Mouse (Mus musculus) hindbrain, embryonic 10.5 days (tissue): ENCODE measurements around the gene Tssk6. TPM values are rescaled to one million over a fixed set of nuclear protein-coding genes. Genes with fewer than 3 reads are reported as not detected.

ENCODE experiments used
- DNase-seq: peaks from one replicate; pipeline ENCODE4 v3.0.0-alpha.2; 2017; ENCODE audit warnings: low spot score
- H3K27ac ChIP-seq: fragments of 300-500 bp; sonication (generic); 2 replicates; pipeline ENCODE4 v1.5.1; 2016; ENCODE audit warnings: mild to moderate bottlenecking, moderate library complexity
- H3K27me3 ChIP-seq: fragments of 300-500 bp; sonication (generic); 2 replicates; pipeline ENCODE4 v1.6.1; 2016; ENCODE audit warnings: mild to moderate bottlenecking; ENCODE audit not compliant: poor library complexity, insufficient read depth, severe bottlenecking
- H3K36me3 ChIP-seq: fragments of 300-500 bp; sonication (generic); 2 replicates; pipeline ENCODE4 v1.6.1; 2016; ENCODE audit warnings: mild to moderate bottlenecking, moderate library complexity
- H3K4me1 ChIP-seq: fragments of 300-500 bp; sonication (generic); replicated peaks from 2 replicates; pipeline ENCODE4 v1.6.1; 2016; ENCODE audit warnings: mild to moderate bottlenecking
- H3K4me3 ChIP-seq: fragments of 300-500 bp; sonication (generic); 2 replicates; pipeline ENCODE4 v1.5.1; 2016; ENCODE audit warnings: mild to moderate bottlenecking, moderate library complexity
- H3K9me3 ChIP-seq: fragments of 300-500 bp; sonication (generic); 2 replicates; pipeline ENCODE4 v1.6.1; 2016; ENCODE audit warnings: mild to moderate bottlenecking, moderate library complexity
- WGBS: fragments of 180-500 bp; shearing (Covaris S2); methylation state at CpG from one replicate; pipeline ENCODE4 v1.1.7; 2016; 5-methylcytosine and 5-hydroxymethylcytosine counted together
- polyA plus RNA-seq: library from polyadenylated mRNA; unstranded; fragments of >200 nt; fragmentation: Nextera tagmentation; extraction: Ambion mirVana; gene quantifications from 2 replicates; pipeline ENCODE4 v1.2.1, GENCODE M21; 2016

Gene Tssk6
- polyA plus RNA-seq, 1 experiment from 2014 or later = 4.8 TPM

GRCm38 (mm10) chr8:69888902-69889301 lies 13.1 kb upstream of the Tssk6 start:
- Histone ChIP-seq H3K36me3 (peaks cover 20% of the 10 kb centered on the region), H3K4me1 (peaks cover 67% of the 10 kb centered on the region), H3K27me3 (peaks cover 85% of the 10 kb centered on the region), H3K27ac (no peak overlapping the region), H3K4me3 (peak overlapping the region; percentile 38), H3K9me3 (no peaks in the 10 kb centered on the region)
- 5% methylated on average over 32 of the region's 32 CpGs for WGBS
- DNase-seq = peak; percentile 34

DNA sequence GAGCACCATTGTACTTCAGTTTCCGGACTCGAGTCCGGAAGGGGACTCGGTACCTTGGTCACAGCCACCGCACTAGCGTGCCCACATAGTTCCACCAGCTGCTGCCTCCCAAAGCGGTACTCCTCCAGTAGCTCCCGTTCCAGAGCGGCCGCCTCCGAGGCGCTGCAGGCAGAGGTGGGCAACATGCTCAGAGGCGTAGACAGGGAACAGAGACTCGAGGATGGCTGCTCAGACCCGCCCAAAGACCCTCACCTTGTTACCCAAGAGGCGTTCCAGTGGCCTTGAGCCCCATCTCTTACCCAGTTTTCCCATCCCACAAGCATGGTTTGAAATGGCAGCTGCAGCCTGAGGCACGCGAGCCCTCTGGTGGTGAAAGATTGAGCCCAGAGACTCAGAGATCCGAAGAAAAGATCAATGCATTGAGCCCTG lies 11.2 kb upstream of the Tssk6 start:
- WGBS = 31% methylated on average over 19 of the region's 19 CpGs
- Histone ChIP-seq H3K4me3 (peak overlapping the region; percentile 16; the same call in 1 of the 2 replicates), H3K9me3 (no peaks in the 10 kb centered on the region), H3K27me3 (peaks cover 66% of the 10 kb centered on the region), H3K27ac (0 out of 2 replicates have a peak overlapping the region, but pooled peaks have one; percentile 18), H3K36me3 (peaks cover 38% of the 10 kb centered on the region), H3K4me1 (peaks cover 86% of the 10 kb centered on the region)
- DNase-seq = peak; percentile 70

GRCm38 (mm10) chr8:69893863-69894262 lies 8.1 kb upstream of the Tssk6 start:
- Histone ChIP-seq H3K36me3 (peaks cover 67% of the 10 kb centered on the region), H3K4me1 (peaks cover 84% of the 10 kb centered on the region), H3K4me3 (no peak overlapping the region), H3K27me3 (peaks cover 36% of the 10 kb centered on the region), H3K9me3 (no peaks in the 10 kb centered on the region), H3K27ac (no peak overlapping the region)
- DNase-seq = peak; percentile 75
- 40% methylated on average over 17 of the region's 17 CpGs for WGBS

DNA sequence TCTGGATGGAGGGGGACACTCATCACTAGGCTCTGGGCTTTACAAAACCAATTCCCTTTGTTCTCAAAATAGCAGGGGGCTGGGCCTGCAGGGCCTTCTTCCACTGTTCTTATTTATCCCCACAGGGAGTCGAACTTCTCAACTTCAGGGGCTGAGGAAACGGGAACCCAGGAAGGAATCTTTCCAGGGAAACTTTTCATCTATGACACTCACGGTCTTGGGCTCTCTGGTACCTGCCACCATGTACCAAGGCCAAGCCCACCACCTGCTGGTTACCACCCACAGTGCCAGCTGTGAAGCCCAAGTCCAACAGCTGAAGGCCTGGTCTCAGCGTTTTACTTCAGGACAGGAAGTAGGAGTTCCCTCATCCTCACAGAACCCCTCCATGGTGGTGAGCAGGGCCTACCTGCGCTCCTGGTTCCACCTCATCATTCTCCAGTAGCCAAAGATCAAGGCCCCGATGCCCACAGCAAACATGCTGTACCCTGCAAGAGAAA lies 7.1 kb upstream of the Tssk6 start:
- WGBS = 50% methylated on average over 6 of the region's 6 CpGs
- no peak overlapping the region for H3K4me3 ChIP-seq

GRCm38 (mm10) chr8:69895772-69896451 lies 6.1 kb upstream of the Tssk6 start:
- DNase-seq = no peak
- peaks cover 76% of the 10 kb centered on the region for H3K36me3 ChIP-seq
- H3K27me3 ChIP-seq = peaks cover 15% of the 10 kb centered on the region
- H3K4me1 ChIP-seq = peaks cover 91% of the 10 kb centered on the region
- no peak overlapping the region for H3K27ac ChIP-seq
- 74% methylated on average over 4 of the region's 4 CpGs for WGBS
- H3K9me3 ChIP-seq = no peaks in the 10 kb centered on the region
- no peak overlapping the region for H3K4me3 ChIP-seq

More for the DNA sequence above, 7.1 kb upstream of the Tssk6 start:
- Histone ChIP-seq H3K27me3 (peaks cover 25% of the 10 kb centered on the region), H3K36me3 (peaks cover 77% of the 10 kb centered on the region), H3K27ac (no peak overlapping the region), H3K4me1 (peaks cover 84% of the 10 kb centered on the region), H3K9me3 (no peaks in the 10 kb centered on the region)
- no peak for DNase-seq

DNA sequence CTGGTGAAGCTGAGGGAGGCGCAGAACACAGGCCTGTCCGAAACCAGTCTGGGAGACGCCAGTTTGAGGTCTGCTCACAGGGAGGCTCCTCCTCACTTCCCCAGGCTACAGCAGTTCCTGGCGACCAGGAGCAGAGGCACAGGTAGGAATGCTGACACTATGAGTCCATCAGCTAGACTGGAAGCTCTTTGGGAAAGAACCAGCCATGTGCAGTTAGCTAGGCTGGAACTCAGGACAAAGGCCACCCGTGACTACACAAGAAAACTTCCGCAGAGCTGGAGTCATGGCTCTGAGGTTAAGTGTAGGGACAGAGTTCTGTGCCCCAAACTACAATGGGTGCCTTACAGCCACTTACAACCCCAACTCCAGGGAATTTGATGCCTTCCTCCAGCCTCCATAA lies 4.1 kb upstream of the Tssk6 start:
- WGBS = 87% methylated on average over 6 of the region's 6 CpGs
- peaks cover 69% of the 10 kb centered on the region for H3K36me3 ChIP-seq
- H3K27ac ChIP-seq = no peak overlapping the region
- no peaks in the 10 kb centered on the region for H3K9me3 ChIP-seq
- H3K4me3 ChIP-seq = no peak overlapping the region
- DNase-seq = no peak
- peaks cover 86% of the 10 kb centered on the region for H3K4me1 ChIP-seq
- H3K27me3 ChIP-seq = no peaks in the 10 kb centered on the region

DNA sequence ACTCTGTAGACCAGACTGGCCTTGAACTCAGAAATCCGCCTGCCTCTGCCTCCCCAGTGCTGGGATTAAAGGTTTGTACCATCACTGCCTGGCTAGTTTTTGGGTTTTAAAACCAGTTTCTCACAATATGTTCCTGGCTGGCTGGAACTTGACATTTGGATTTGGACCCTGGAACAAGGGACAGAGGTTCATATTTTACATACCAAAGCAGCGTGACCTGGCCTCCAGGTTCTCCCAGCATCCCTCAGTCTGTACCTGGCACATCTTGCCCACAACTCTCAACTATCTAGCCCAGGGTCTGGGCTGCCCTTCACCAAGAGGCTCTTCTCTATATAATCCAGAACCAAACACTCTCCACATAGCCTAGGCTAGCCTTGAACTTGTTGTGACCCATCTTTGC lies 2.1 kb upstream of the Tssk6 start:
- DNase-seq = no peak
- Histone ChIP-seq H3K36me3 (peaks cover 50% of the 10 kb centered on the region), H3K4me1 (peaks cover 83% of the 10 kb centered on the region), H3K27ac (no peak overlapping the region), H3K9me3 (no peaks in the 10 kb centered on the region), H3K4me3 (peak overlapping the region; percentile 70; the same call in 1 of the 2 replicates), H3K27me3 (no peaks in the 10 kb centered on the region)
- 97% methylated on average over 2 of the region's 2 CpGs for WGBS

DNA sequence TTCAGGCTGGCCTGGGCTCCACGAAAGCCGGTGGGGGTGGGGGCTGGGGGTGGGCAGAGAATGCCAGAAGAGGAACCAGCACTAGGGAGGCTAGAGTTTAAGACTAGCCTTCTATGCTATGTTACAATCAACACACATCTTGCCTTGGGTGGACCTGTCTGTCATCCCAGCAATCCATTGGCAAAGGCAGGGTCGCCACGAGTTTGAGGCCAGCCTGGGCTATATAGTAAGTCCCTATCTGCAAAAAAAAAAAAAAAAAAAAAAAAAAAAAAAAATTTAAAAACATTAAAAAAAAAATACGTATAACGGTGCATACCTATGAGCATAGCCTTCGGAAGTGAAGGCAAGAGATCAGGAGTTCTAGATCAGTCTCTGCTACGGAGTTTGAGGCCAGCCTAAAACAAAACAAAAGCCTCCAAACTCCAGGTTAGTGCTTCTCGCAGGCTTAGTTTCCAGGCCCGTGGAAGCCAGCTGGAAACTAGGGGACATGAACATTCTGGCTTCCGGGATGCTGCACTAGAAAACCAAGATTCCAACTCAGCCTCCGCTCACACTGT lies 1.0 kb upstream of the Tssk6 start:
- peaks cover 39% of the 10 kb centered on the region for H3K36me3 ChIP-seq
- no peak for DNase-seq
- H3K27me3 ChIP-seq = no peaks in the 10 kb centered on the region
- H3K4me3 ChIP-seq = peak overlapping the region; percentile 70
- WGBS = 23% methylated on average over 12 of the region's 12 CpGs
- peak overlapping the region; percentile 96 for H3K27ac ChIP-seq
- H3K4me1 ChIP-seq = peaks cover 72% of the 10 kb centered on the region
- H3K9me3 ChIP-seq = no peaks in the 10 kb centered on the region

DNA sequence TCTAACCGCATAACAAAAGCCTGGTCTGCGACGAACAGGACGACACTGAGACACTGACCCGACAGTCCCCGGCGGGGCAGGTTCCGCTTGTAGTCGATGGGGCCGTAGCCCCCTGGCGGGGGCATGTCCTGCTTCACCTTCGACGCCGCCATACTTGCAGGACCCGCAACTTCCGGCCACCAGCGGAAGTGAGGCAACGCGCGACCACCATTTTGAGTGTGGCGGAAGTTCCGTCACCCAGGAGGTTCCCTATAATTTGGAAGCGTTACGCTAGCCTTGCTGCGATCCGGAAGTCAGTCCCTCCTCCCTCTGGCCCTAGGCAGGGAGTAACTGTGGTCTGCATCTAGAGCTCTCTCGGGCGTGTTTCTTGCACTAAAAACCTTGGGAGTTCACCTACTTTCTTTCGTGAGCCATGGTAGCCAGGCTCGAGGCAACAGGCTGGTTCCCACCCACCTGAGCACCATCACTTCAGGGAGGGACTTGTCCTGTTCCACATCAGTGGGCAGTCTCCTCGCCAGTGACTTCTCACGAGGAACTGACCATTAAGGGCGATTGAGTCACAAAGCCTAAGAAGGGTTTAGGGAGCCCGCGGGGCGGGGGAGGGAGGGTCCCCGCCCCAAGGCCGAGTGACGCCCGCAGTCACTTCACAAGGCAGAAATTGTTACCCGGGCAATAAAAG lies 361 bp upstream of the Tssk6 start:
- peak overlapping the region; percentile 96 for H3K27ac ChIP-seq
- H3K4me3 ChIP-seq = peak overlapping the region; percentile 70
- peaks cover 66% of the 10 kb centered on the region for H3K4me1 ChIP-seq
- 3% methylated on average over 41 of the region's 41 CpGs for WGBS
- H3K9me3 ChIP-seq = no peaks in the 10 kb centered on the region
- no peaks in the 10 kb centered on the region for H3K27me3 ChIP-seq
- H3K36me3 ChIP-seq = peaks cover 33% of the 10 kb centered on the region
- peak; percentile 99 for DNase-seq

DNA sequence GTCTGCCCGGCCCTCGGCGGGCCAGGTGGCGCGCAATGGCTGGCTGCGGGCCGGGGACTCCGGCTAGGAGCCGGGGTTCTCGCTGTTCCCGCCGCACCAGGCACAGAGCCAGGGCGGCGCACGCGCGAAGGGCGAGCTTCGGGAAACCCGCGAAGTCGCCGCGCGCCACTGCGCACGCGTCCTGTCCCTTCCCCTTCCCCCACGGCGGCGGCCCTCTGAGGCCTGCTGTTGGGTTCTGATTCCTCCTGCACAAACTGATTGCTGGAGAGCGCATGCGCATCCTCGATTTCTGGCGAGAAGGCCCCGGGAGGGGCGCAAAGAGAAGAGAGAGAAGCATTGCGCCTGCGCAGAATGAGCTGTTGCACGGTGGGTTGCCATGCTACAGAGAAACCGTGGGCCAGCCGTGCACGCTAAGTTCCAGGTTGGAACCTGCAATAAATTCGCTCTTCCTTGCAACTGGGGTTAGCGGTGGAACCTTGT lies 1.1 kb downstream of the Tssk6 start:
- H3K4me3 ChIP-seq = peak overlapping the region; percentile 70
- under 1% methylated on average over 45 of the region's 45 CpGs for WGBS
- peaks cover 53% of the 10 kb centered on the region for H3K4me1 ChIP-seq
- peaks cover 31% of the 10 kb centered on the region for H3K36me3 ChIP-seq
- no peaks in the 10 kb centered on the region for H3K27me3 ChIP-seq
- DNase-seq = peak; percentile 99
- peak overlapping the region; percentile 96 for H3K27ac ChIP-seq
- H3K9me3 ChIP-seq = no peaks in the 10 kb centered on the region

GRCm38 (mm10) chr8:69904096-69904495 lies 2.1 kb downstream of the Tssk6 start:
- peaks cover 31% of the 10 kb centered on the region for H3K36me3 ChIP-seq
- no peaks in the 10 kb centered on the region for H3K27me3 ChIP-seq
- H3K27ac ChIP-seq = peak overlapping the region; percentile 96; the same call in 1 of the 2 replicates
- H3K4me3 ChIP-seq = peak overlapping the region; percentile 70
- 78% methylated on average over 8 of the region's 8 CpGs for WGBS
- no peaks in the 10 kb centered on the region for H3K9me3 ChIP-seq
- H3K4me1 ChIP-seq = peaks cover 47% of the 10 kb centered on the region
- DNase-seq = no peak

GRCm38 (mm10) chr8:69906260-69906659 lies 4.3 kb downstream of the Tssk6 start:
- no peaks in the 10 kb centered on the region for H3K27me3 ChIP-seq
- H3K4me3 ChIP-seq = no peak overlapping the region
- H3K36me3 ChIP-seq = peaks cover 43% of the 10 kb centered on the region
- H3K9me3 ChIP-seq = no peaks in the 10 kb centered on the region
- H3K4me1 ChIP-seq = peaks cover 31% of the 10 kb centered on the region
- DNase-seq = no peak
- 94% methylated on average over 2 of the region's 2 CpGs for WGBS
- H3K27ac ChIP-seq = no peak overlapping the region

- H3K27me3 ChIP-seq = no peaks in the 10 kb centered on the region
- peaks cover 51% of the 10 kb centered on the region for H3K36me3 ChIP-seq
- no peak for DNase-seq
- no peak overlapping the region for H3K4me3 ChIP-seq
- WGBS = 91% methylated on average over 2 of the region's 2 CpGs
- H3K9me3 ChIP-seq = no peaks in the 10 kb centered on the region
- H3K27ac ChIP-seq = no peak overlapping the region
- peaks cover 25% of the 10 kb centered on the region for H3K4me1 ChIP-seq
These were observed 5.1 kb downstream of the Tssk6 start for GRCm38 (mm10) chr8:69907106-69907505.
